Mouse (Mus musculus) small intestine, adult 10 weeks (tissue): ENCODE results near the gene Sdr9c7. TPM values are rescaled to one million over a fixed set of nuclear protein-coding genes. Genes with fewer than 3 reads are reported as not detected.

Experiments used
- polyA plus RNA-seq: library from polyadenylated mRNA; stranded (reverse); fragments of 350-450 nt; fragmentation: Illumina TruSeq; extraction: RNeasy Lipid Tissue Mini Kit (QIAGEN cat#74804); gene quantifications from one replicate; pipeline ENCODE4 v1.2.3, GENCODE M21; 2014; ENCODE audit warnings: low replicate concordance

Sdr9c7 gene
- 0.93 TPM for polyA plus RNA-seq

GRCm38 (mm10) chr10:127898218-127898617, at the start of gene Sdr9c7:
TSS of gene Sdr9c7 (plus strand) at chr10:127898518.

GRCm38 (mm10) chr10:127849628-127850027, 48.7 kb upstream of the Sdr9c7 start, which contains the start of gene Rdh19:
TSS of gene Rdh19 (plus strand) at chr10:127849928.

GRCm38 (mm10) chr10:127866232-127866631, 32.1 kb upstream of the Sdr9c7 start, which contains the start of gene Rdh16f2:
TSS of gene Rdh16f2 (plus strand) at chr10:127866474.

GRCm38 (mm10) chr10:127888605-127889004, 9.7 kb upstream of the Sdr9c7 start, which contains the start of gene Rdh7:
TSS of gene Rdh7 (minus strand) at chr10:127888817.

Other genes starting within 250 kb of the Sdr9c7 start
- 9.6 TPM for gene Nemp1, start 231.6 kb upstream of the Sdr9c7 start, polyA plus RNA-seq
- gene Nab2, start 229.9 kb upstream of the Sdr9c7 start, polyA plus RNA-seq = 0.48 TPM
- 124 TPM for gene Myo1a, start 193.3 kb upstream of the Sdr9c7 start, polyA plus RNA-seq
- not detected for gene Tac2, start 174.0 kb upstream of the Sdr9c7 start, polyA plus RNA-seq
- 3.1 TPM for gene Zbtb39, start 159.0 kb upstream of the Sdr9c7 start, polyA plus RNA-seq
- gene Gpr182, start 146.8 kb upstream of the Sdr9c7 start, polyA plus RNA-seq = 0.19 TPM
- gene Rdh1, start 138.8 kb upstream of the Sdr9c7 start, polyA plus RNA-seq = 0.19 TPM
- gene Rdh16f1, start 138.7 kb upstream of the Sdr9c7 start, polyA plus RNA-seq = not detected
- 67.6 TPM for gene Rdh9, start 122.1 kb upstream of the Sdr9c7 start, polyA plus RNA-seq
- gene Rdh16, start 97.4 kb upstream of the Sdr9c7 start, polyA plus RNA-seq = 7.8 TPM
- gene Rdh19, start 48.6 kb upstream of the Sdr9c7 start, polyA plus RNA-seq = not detected
- gene Rdh16f2, start 32.0 kb upstream of the Sdr9c7 start, polyA plus RNA-seq = 5.0 TPM
- 55.8 TPM for gene Rdh7, start 9.7 kb upstream of the Sdr9c7 start, polyA plus RNA-seq
- 123 TPM for gene Hsd17b6, start 109.1 kb downstream of the Sdr9c7 start, polyA plus RNA-seq
- gene Prim1, start 116.7 kb downstream of the Sdr9c7 start, polyA plus RNA-seq = 46.8 TPM
- 874 TPM for gene Naca, start 137.1 kb downstream of the Sdr9c7 start, polyA plus RNA-seq
- 368 TPM for gene Ptges3, start 160.4 kb downstream of the Sdr9c7 start, polyA plus RNA-seq
- 821 TPM for gene Atp5b, start 184.8 kb downstream of the Sdr9c7 start, polyA plus RNA-seq
- gene Baz2a, start 193.1 kb downstream of the Sdr9c7 start, polyA plus RNA-seq = 16.8 TPM